Mouse (Mus musculus) ES-Bruce4 (cell line): Measurements from ENCODE around the gene Capn13. TPM values are rescaled to one million over a fixed set of nuclear protein-coding genes. Genes with fewer than 3 reads are reported as not detected.

Source experiments
- H3K27ac ChIP-seq: 2 replicates; pipeline ENCODE4 v1.5.1; 2012; ENCODE audit warnings: low read length, inconsistent platforms; ENCODE audit not compliant: insufficient read depth
- H3K27me3 ChIP-seq: 2 replicates; pipeline ENCODE4 v1.6.1; 2012; ENCODE audit warnings: mild to moderate bottlenecking, low read length, inconsistent platforms; ENCODE audit not compliant: control insufficient read depth, poor library complexity, insufficient read depth, severe bottlenecking
- H3K36me3 ChIP-seq: 2 replicates; pipeline ENCODE4 v1.6.1; 2012; ENCODE audit warnings: inconsistent platforms, mild to moderate bottlenecking, low read length, moderate library complexity; ENCODE audit not compliant: control insufficient read depth, poor library complexity, insufficient read depth, severe bottlenecking
- H3K4me1 ChIP-seq: one replicate; pipeline ENCODE4 v1.8.1; 2011; ENCODE audit warnings: low read length; ENCODE audit not compliant: control insufficient read depth, insufficient read depth
- H3K4me3 ChIP-seq: 2 replicates; pipeline ENCODE4 v1.5.1; 2011; ENCODE audit warnings: low read depth, mild to moderate bottlenecking, low read length
- H3K9ac ChIP-seq: 2 replicates; pipeline ENCODE4 v1.6.1; 2012; ENCODE audit warnings: low read depth, mild to moderate bottlenecking, inconsistent platforms; ENCODE audit not compliant: poor library complexity, severe bottlenecking
- H3K9me3 ChIP-seq: replicated peaks from 2 replicates; pipeline ENCODE4 v1.6.1; 2012; ENCODE audit warnings: mild to moderate bottlenecking, low read length, inconsistent platforms; ENCODE audit not compliant: control insufficient read depth, poor library complexity, insufficient read depth, severe bottlenecking
- CTCF ChIP-seq: IDR thresholded peaks from one replicate; pipeline ENCODE4 v1.8.1; 2011; ENCODE audit warnings: low read depth, low read length
- EP300 ChIP-seq: IDR thresholded peaks from 2 replicates; pipeline ENCODE4 v1.6.1; 2011; ENCODE audit warnings: low read depth, low read length; ENCODE audit not compliant: insufficient read depth
- POLR2A ChIP-seq: IDR thresholded peaks from one replicate; pipeline ENCODE4 v1.8.1; 2011; ENCODE audit warnings: low read length; ENCODE audit not compliant: insufficient read depth
- polyA plus RNA-seq: library from polyadenylated mRNA; stranded (reverse); fragments of >200 nt; gene quantifications from 2 replicates; pipeline ENCODE4 v1.2.4, GENCODE M21; 2011; ENCODE audit warnings: low read depth; ENCODE audit not compliant: missing spikeins, insufficient read depth, insufficient read length

Capn13 gene
- polyA plus RNA-seq, 1 experiment = not detected

DNA sequence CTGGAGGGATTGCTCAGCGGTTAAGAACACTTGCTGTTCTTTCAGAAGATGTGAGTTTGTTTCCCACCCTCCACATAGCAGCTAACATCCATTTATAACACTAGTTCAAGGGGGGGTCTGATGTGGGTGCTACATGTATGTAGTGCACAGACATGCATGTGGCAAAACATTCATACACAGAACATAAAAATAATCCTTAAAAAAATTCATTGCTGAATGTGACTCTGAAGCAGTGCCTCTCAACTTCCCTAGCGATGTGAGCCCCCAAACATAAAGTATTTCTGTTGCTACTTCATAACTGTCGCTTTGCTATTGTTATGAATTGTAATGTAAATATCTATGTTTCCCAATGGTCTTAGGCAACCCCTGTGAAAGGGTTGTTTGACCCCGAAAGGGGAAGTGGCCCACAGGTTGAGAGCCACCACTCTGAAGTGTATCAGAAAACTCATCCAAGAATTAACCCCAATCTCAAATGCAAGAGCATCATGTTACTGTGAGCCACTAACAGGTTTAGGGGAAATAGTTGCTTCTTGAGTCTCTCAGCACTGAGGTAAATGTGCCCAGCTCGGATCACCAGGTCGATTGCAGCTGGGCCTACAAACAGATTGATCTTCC, 15.6 kb upstream of the Capn13 start:
- no peaks in the 10 kb centered on the region for H3K36me3 ChIP-seq
- H3K9ac ChIP-seq = no peak overlapping the region
- H3K9me3 ChIP-seq = no peaks in the 10 kb centered on the region
- H3K27me3 ChIP-seq = no peaks in the 10 kb centered on the region
- TF ChIP-seq EP300 (no peak), POLR2A (no peak), CTCF (no peak)
- H3K4me3 ChIP-seq = no peak overlapping the region
- H3K27ac ChIP-seq = no peak overlapping the region
- no peaks in the 10 kb centered on the region for H3K4me1 ChIP-seq

- no peak overlapping the region for H3K4me3 ChIP-seq
- H3K4me1 ChIP-seq = no peaks in the 10 kb centered on the region
- H3K36me3 ChIP-seq = no peaks in the 10 kb centered on the region
- no peaks in the 10 kb centered on the region for H3K27me3 ChIP-seq
- no peaks in the 10 kb centered on the region for H3K9me3 ChIP-seq
- TF ChIP-seq POLR2A (no peak), EP300 (no peak), CTCF (no peak)
- no peak overlapping the region for H3K9ac ChIP-seq
- H3K27ac ChIP-seq = no peak overlapping the region
Measured at GRCm38 (mm10) chr17:73411817-73412216, 11.2 kb upstream of the Capn13 start.

DNA sequence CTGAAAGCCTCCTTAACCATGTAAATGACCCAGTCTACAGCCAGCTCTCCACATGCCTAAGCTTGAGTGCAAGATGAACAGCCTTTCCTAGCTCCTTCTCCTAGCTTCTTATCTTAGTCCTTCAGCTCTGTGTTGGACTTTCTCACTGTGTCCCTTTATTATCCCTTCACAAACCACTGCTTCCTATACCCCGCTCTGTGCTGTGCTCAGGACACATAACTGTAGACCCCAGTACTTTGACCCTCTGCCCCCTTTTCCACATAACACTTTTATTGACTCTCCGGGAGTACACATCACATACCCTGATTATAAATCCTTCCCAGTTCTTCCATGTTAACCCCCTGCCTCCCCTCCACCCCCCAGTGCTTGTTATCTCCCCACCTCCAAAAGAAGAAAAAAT, 606 bp upstream of the Capn13 start:
- TF ChIP-seq POLR2A = no peak
- TF ChIP-seq CTCF = no peak
- no peak for TF ChIP-seq EP300
- no peaks in the 10 kb centered on the region for H3K27me3 ChIP-seq

DNA sequence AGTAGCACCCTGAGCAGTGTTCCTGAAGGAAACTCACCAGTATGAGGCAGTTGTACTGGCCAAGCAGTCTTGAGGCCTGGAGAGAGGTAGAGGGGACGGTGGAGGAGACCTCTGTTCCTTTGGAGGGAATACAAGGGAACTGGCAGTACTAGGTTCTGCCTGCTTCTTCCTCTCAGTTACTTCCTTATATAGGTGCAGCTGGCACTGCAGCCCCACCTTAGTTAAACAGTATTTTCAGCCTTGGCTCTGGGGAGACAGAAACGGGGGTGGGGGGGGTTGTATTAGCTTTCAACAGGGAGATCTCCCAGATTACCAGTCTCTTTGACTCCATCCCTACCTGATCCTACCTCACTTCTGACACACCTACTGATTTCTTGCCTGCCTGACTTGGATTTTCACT, 1.5 kb downstream of the Capn13 start:
- Histone ChIP-seq H3K27me3 (no peaks in the 10 kb centered on the region), H3K36me3 (no peaks in the 10 kb centered on the region), H3K9ac (no peak overlapping the region), H3K9me3 (no peaks in the 10 kb centered on the region; the same call in 1 of the 2 replicates), H3K27ac (no peak overlapping the region), H3K4me1 (no peaks in the 10 kb centered on the region), H3K4me3 (no peak overlapping the region)
- TF ChIP-seq POLR2A (no peak), CTCF (no peak), EP300 (no peak)

More for the DNA sequence above, 606 bp upstream of the Capn13 start:
- H3K4me3 ChIP-seq = no peak overlapping the region
- H3K27ac ChIP-seq = no peak overlapping the region
- H3K4me1 ChIP-seq = no peaks in the 10 kb centered on the region
- H3K9ac ChIP-seq = no peak overlapping the region
- H3K9me3 ChIP-seq = no peaks in the 10 kb centered on the region; the same call in 1 of the 2 replicates
- H3K36me3 ChIP-seq = no peaks in the 10 kb centered on the region

- Histone ChIP-seq H3K9ac (no peak overlapping the region), H3K4me3 (no peak overlapping the region), H3K36me3 (no peaks in the 10 kb centered on the region), H3K27me3 (no peaks in the 10 kb centered on the region; the same call in 1 of the 2 replicates), H3K4me1 (no peaks in the 10 kb centered on the region), H3K27ac (no peak overlapping the region), H3K9me3 (no peaks in the 10 kb centered on the region)
- TF ChIP-seq POLR2A (no peak), CTCF (no peak), EP300 (no peak)
Measured at GRCm38 (mm10) chr17:73393361-73393760, 7.3 kb downstream of the Capn13 start.

GRCm38 (mm10) chr17:73391771-73392170, 8.9 kb downstream of the Capn13 start:
- Histone ChIP-seq H3K36me3 (no peaks in the 10 kb centered on the region), H3K27me3 (no peaks in the 10 kb centered on the region; the same call in 1 of the 2 replicates), H3K9me3 (no peaks in the 10 kb centered on the region), H3K4me3 (no peak overlapping the region), H3K9ac (no peak overlapping the region), H3K27ac (no peak overlapping the region), H3K4me1 (no peaks in the 10 kb centered on the region)
- no peak for TF ChIP-seq POLR2A
- TF ChIP-seq CTCF = no peak
- no peak for TF ChIP-seq EP300
